Mouse (Mus musculus): ENCODE results near the gene Olfr33. TPM values are rescaled to one million over a fixed set of nuclear protein-coding genes. Genes with fewer than 3 reads are reported as not detected.

Olfr33 gene
- not detected for total RNA-seq (2021)
- long read RNA-seq, experiment 1 = 0 reads
- long read RNA-seq, experiment 2 = 0 reads

GRCm38 (mm10) chr7:102718970-102719369, at the start of gene Olfr33:
Gene Olfr33 (minus strand): TSS chr7:102719070.
- no peak for DNase-seq (ENCODE audit: low spot score)

GRCm38 (mm10) chr7:102759266-102759665, 40.4 kb upstream of the Olfr33 start, which contains the start of the genes Olfr560 and Olfr78:
Gene Olfr560 (minus strand): TSS chr7:102759366.
Gene Olfr78 (minus strand): TSS chr7:102759471.
- DNase-seq (ENCODE audit: low spot score) = no peak

- DNase-seq (ENCODE audit: low spot score) = no peak
Measured at GRCm38 (mm10) chr7:102752086-102752485, 33.2 kb upstream of the Olfr33 start.

GRCm38 (mm10) chr7:102737705-102738104, 18.8 kb upstream of the Olfr33 start:
- no peak for DNase-seq (ENCODE audit: low spot score)

- no peak for DNase-seq (ENCODE audit: low spot score)
Measured at GRCm38 (mm10) chr7:102733793-102734192, 14.9 kb upstream of the Olfr33 start.

- DNase-seq (ENCODE audit: low spot score) = no peak
Measured at GRCm38 (mm10) chr7:102727391-102727790, 8.5 kb upstream of the Olfr33 start, which contains the start of gene Olfr559. Gene Olfr559 (minus strand): TSS chr7:102727491.

GRCm38 (mm10) chr7:102701915-102702314, 17.0 kb downstream of the Olfr33 start, which contains the start of gene Olfr558:
Gene Olfr558 (plus strand): TSS chr7:102702215.
- no peak for DNase-seq (ENCODE audit: low spot score)

- DNase-seq (ENCODE audit: low spot score) = no peak
Measured at GRCm38 (mm10) chr7:102698461-102698860, 20.4 kb downstream of the Olfr33 start.

GRCm38 (mm10) chr7:102695358-102696125, 23.3 kb downstream of the Olfr33 start, which contains the start of gene Olfr557:
Gene Olfr557 (plus strand): TSS chr7:102695910.
- DNase-seq (ENCODE audit: low spot score) = peak; percentile 9

- peak; percentile 90 for DNase-seq (ENCODE audit: low spot score)
Measured at GRCm38 (mm10) chr7:102686944-102687501, 31.8 kb downstream of the Olfr33 start, which contains the start of gene Trim68. Gene Trim68 (minus strand): TSS chr7:102687327.

- DNase-seq (ENCODE audit: low spot score) = no peak
Measured at GRCm38 (mm10) chr7:102681916-102682315, 37.0 kb downstream of the Olfr33 start.

GRCm38 (mm10) chr7:102676225-102676624, 42.6 kb downstream of the Olfr33 start:
- DNase-seq (ENCODE audit: low spot score) = no peak

- DNase-seq (ENCODE audit: low spot score) = no peak
Measured at GRCm38 (mm10) chr7:102665378-102665777, 53.5 kb downstream of the Olfr33 start.

- DNase-seq (ENCODE audit: low spot score) = no peak
Measured at GRCm38 (mm10) chr7:102664599-102664998, 54.3 kb downstream of the Olfr33 start, which contains the start of gene Olfr556. Gene Olfr556 (plus strand): TSS chr7:102664899.

Other genes with a start within 250 kb of the Olfr33 start
- not detected for gene Olfr543, start 237.4 kb downstream of the Olfr33 start, total RNA-seq (2021)
- gene Olfr544, start 230.8 kb downstream of the Olfr33 start, total RNA-seq (2021) = not detected
- not detected for gene Olfr545, start 219.5 kb downstream of the Olfr33 start, total RNA-seq (2021)
- not detected for gene Olfr547, start 184.3 kb downstream of the Olfr33 start, total RNA-seq (2021)
- not detected for gene Olfr548-ps1, start 178.2 kb downstream of the Olfr33 start, total RNA-seq (2021)
- gene Olfr549, start 169.2 kb downstream of the Olfr33 start, total RNA-seq (2021) = not detected
- 1 to 10 TPM; 1.7 to 3.2 TPM for gene Trim21, start 153.6 kb downstream of the Olfr33 start, total RNA-seq (2021)
- under 1 TPM in 1 of 2 experiments, not detected in 1; 0.16 TPM for gene Olfr550, start 147.6 kb downstream of the Olfr33 start, total RNA-seq (2021)
- gene Olfr551, start 127.2 kb downstream of the Olfr33 start, total RNA-seq (2021) = not detected
- gene Olfr552, start 121.3 kb downstream of the Olfr33 start, total RNA-seq (2021) = under 1 TPM; 0.09 to 0.17 TPM
- gene Olfr553, start 100.9 kb downstream of the Olfr33 start, total RNA-seq (2021) = not detected
- not detected for gene Olfr554, start 80.6 kb downstream of the Olfr33 start, total RNA-seq (2021)
- not detected for gene Olfr555, start 60.2 kb downstream of the Olfr33 start, total RNA-seq (2021)
- gene Olfr556, start 54.2 kb downstream of the Olfr33 start, total RNA-seq (2021) = not detected
- gene Trim68, start 31.7 kb downstream of the Olfr33 start, total RNA-seq (2021) = 1 to 10 TPM; 3.8 to 4.5 TPM
- gene Olfr557, start 23.2 kb downstream of the Olfr33 start, total RNA-seq (2021) = not detected
- 1 to 10 TPM in 1 of 2 experiments, under 1 TPM in 1; 0.91 to 1.3 TPM for gene Olfr558, start 16.9 kb downstream of the Olfr33 start, total RNA-seq (2021)
- gene Olfr559, start 8.4 kb upstream of the Olfr33 start, total RNA-seq (2021) = not detected
- gene Olfr560, start 40.3 kb upstream of the Olfr33 start, total RNA-seq (2021) = not detected
- gene Olfr78, start 40.4 kb upstream of the Olfr33 start, total RNA-seq (2021) = under 1 TPM; 0.21 to 0.40 TPM
- not detected for gene Olfr561, start 52.2 kb upstream of the Olfr33 start, total RNA-seq (2021)
- not detected for gene Olfr564, start 84.4 kb upstream of the Olfr33 start, total RNA-seq (2021)
- gene Olfr566, start 139.7 kb upstream of the Olfr33 start, total RNA-seq (2021) = not detected
- gene Olfr568, start 158.1 kb upstream of the Olfr33 start, total RNA-seq (2021) = not detected
- gene Olfr569, start 171.8 kb upstream of the Olfr33 start, total RNA-seq (2021) = not detected
- gene Olfr570, start 175.5 kb upstream of the Olfr33 start, total RNA-seq (2021) = not detected
- gene Olfr571, start 198.5 kb upstream of the Olfr33 start, total RNA-seq (2021) = not detected
- not detected for gene Olfr572, start 205.3 kb upstream of the Olfr33 start, total RNA-seq (2021)
- gene Olfr573-ps1, start 223.5 kb upstream of the Olfr33 start, total RNA-seq (2021) = not detected
- not detected for gene Olfr574, start 229.4 kb upstream of the Olfr33 start, total RNA-seq (2021)
- gene Olfr575, start 239.7 kb upstream of the Olfr33 start, total RNA-seq (2021) = not detected
- not detected for gene Olfr576, start 243.6 kb upstream of the Olfr33 start, total RNA-seq (2021)

Data from gastrocnemius, adult 18-20 months (tissue).